Mouse (Mus musculus): ENCODE data around the gene 9130008F23Rik.

GRCm38 (mm10) chr17:40837308-40837707 is 43.1 kb downstream of the 9130008F23Rik start:
- no peak for TF ChIP-seq GATA1 (IDR thresholded peaks at IDR 0.05; ENCODE audit: borderline replicate concordance, low read length)
- no peak for TF ChIP-seq FLI1 (IDR thresholded peaks at IDR 0.05; ENCODE audit: low read length)
